16 mouse cellular contexts compared by ENCODE assay signal in genomic region chr12:13217568-13217967, GRCm38 (mm10). TPM values are rescaled to one million over a fixed set of nuclear protein-coding genes. Genes with fewer than 3 reads are reported as not detected.
DNase-seq lines count a peak whose midpoint lies in the region; ATAC-seq and TF ChIP-seq lines count a peak whose summit lies in the region.
"Had no signal": no experiment of that assay in that cellular context is flagged by ENCODE, and none has a peak within 500 bp of the region (broad histone marks: within the 10 kb centered on the region; RNA-seq: fewer than 3 reads in every experiment).

No protein-coding gene starts in this region.

- H3K4me3 ChIP-seq in kidney, adult 2 months (ENCODE audit: insufficient read depth, low read depth, low read length): no peak overlapping the region
- H3K4me3 ChIP-seq in intestine, postnatal 0 days (ENCODE audit: low read depth, low read length): peak overlapping the region; percentile 22
- H3K4me3 ChIP-seq in liver, embryonic 12.5 days: no peak overlapping the region
- H3K4me3 ChIP-seq in stomach, embryonic 16.5 days (replicated peaks; ENCODE audit: low read length): no peak overlapping the region
- H3K4me3 ChIP-seq: embryonic facial prominence, embryonic 13.5 days; heart, embryonic 15.5 days; hindbrain, embryonic 12.5 days; neural tube, embryonic 12.5 days had no signal

- peaks cover 10% of the 10 kb centered on the region for H3K4me1 ChIP-seq in kidney, adult 2 months (ENCODE audit: control insufficient read depth, insufficient read depth, low read length)
- H3K4me1 ChIP-seq in intestine, postnatal 0 days (replicated peaks; ENCODE audit: control insufficient read depth, insufficient read depth, low read length): peaks cover 3% of the 10 kb centered on the region
- H3K4me1 ChIP-seq in liver, embryonic 12.5 days: peaks cover 6% of the 10 kb centered on the region
- H3K4me1 ChIP-seq in stomach, embryonic 16.5 days (ENCODE audit: control insufficient read depth, insufficient read depth, low read length): peaks cover 4% of the 10 kb centered on the region; the same call in 1 of the 2 replicates

- H3K9me3 ChIP-seq in intestine, postnatal 0 days (ENCODE audit: control insufficient read depth): no peaks in the 10 kb centered on the region
- H3K9me3 ChIP-seq in liver, embryonic 12.5 days (replicated peaks): no peaks in the 10 kb centered on the region
- H3K9me3 ChIP-seq in stomach, embryonic 16.5 days (replicated peaks; ENCODE audit: control insufficient read depth, low read length): no peaks in the 10 kb centered on the region
- H3K9me3 ChIP-seq: embryonic facial prominence, embryonic 13.5 days; heart, embryonic 15.5 days; hindbrain, embryonic 12.5 days; neural tube, embryonic 12.5 days had no signal

- peak overlapping the region; percentile 54 for H3K4me2 ChIP-seq in intestine, postnatal 0 days (replicated peaks; ENCODE audit: low read depth)
- H3K4me2 ChIP-seq in liver, embryonic 12.5 days: no peak overlapping the region
- peak overlapping the region; percentile 3; the same call in 1 of the 2 replicates for H3K4me2 ChIP-seq in stomach, embryonic 16.5 days (ENCODE audit: low read depth, low read length)
- H3K4me2 ChIP-seq: embryonic facial prominence, embryonic 13.5 days; heart, embryonic 15.5 days; hindbrain, embryonic 12.5 days; neural tube, embryonic 12.5 days had no signal

- H3K27me3 ChIP-seq in kidney, adult 2 months (replicated peaks; ENCODE audit: control insufficient read depth, insufficient read depth, low read length): no peaks in the 10 kb centered on the region
- H3K27me3 ChIP-seq in intestine, postnatal 0 days (replicated peaks; ENCODE audit: control insufficient read depth, insufficient read depth, low read length): no peaks in the 10 kb centered on the region
- no peaks in the 10 kb centered on the region for H3K27me3 ChIP-seq in liver, embryonic 12.5 days (replicated peaks)
- H3K27me3 ChIP-seq in stomach, embryonic 16.5 days (ENCODE audit: control insufficient read depth, insufficient read depth, low read length): no peaks in the 10 kb centered on the region
- H3K27me3 ChIP-seq: embryonic facial prominence, embryonic 13.5 days; heart, embryonic 15.5 days; hindbrain, embryonic 12.5 days; neural tube, embryonic 12.5 days had no signal

- peak; percentile 90 for ATAC-seq in intestine, postnatal 0 days
- peak; percentile 51; the same call in 1 of the 2 replicates for ATAC-seq in liver, embryonic 12.5 days
- peak; percentile 74 for ATAC-seq in stomach, embryonic 16.5 days (ENCODE audit: insufficient read depth, low FRiP score)

- H3K9ac ChIP-seq in intestine, postnatal 0 days (ENCODE audit: low read depth, low read length): 0 out of 2 replicates have a peak overlapping the region, but pooled peaks have one; percentile 11
- no peak overlapping the region for H3K9ac ChIP-seq in liver, embryonic 12.5 days
- H3K9ac ChIP-seq in stomach, embryonic 16.5 days (ENCODE audit: low read length): no peak overlapping the region
- H3K9ac ChIP-seq: embryonic facial prominence, embryonic 13.5 days; heart, embryonic 15.5 days; hindbrain, embryonic 12.5 days; neural tube, embryonic 12.5 days had no signal

- peak overlapping the region; percentile 76 for H3K27ac ChIP-seq in kidney, adult 2 months (ENCODE audit: insufficient read depth, low read depth, low read length)
- H3K27ac ChIP-seq in intestine, postnatal 0 days (ENCODE audit: low read depth, low read length): peak overlapping the region; percentile 96
- peak overlapping the region; percentile 46; the same call in 1 of the 2 replicates for H3K27ac ChIP-seq in liver, embryonic 12.5 days
- H3K27ac ChIP-seq in stomach, embryonic 16.5 days (ENCODE audit: low read length): peak overlapping the region; percentile 76
- H3K27ac ChIP-seq: embryonic facial prominence, embryonic 13.5 days; heart, embryonic 15.5 days; hindbrain, embryonic 12.5 days; neural tube, embryonic 12.5 days had no signal

- 45% methylated on average over 3 of the region's 3 CpGs for WGBS in kidney, adult 2 months
- 31% methylated on average over 3 of the region's 3 CpGs for WGBS in intestine, postnatal 0 days
- WGBS in liver, embryonic 12.5 days (ENCODE audit: insufficient replicate concordance): 56% methylated on average over 3 of the region's 3 CpGs
- WGBS in stomach, embryonic 16.5 days: 58% methylated on average over 3 of the region's 3 CpGs

- peaks cover 3% of the 10 kb centered on the region for H3K36me3 ChIP-seq in kidney, adult 2 months (ENCODE audit: control insufficient read depth, insufficient read depth, low read length)
- H3K36me3 ChIP-seq in intestine, postnatal 0 days (ENCODE audit: control insufficient read depth, insufficient read depth): peaks cover 19% of the 10 kb centered on the region
- peaks cover 33% of the 10 kb centered on the region for H3K36me3 ChIP-seq in liver, embryonic 12.5 days
- peaks cover 8% of the 10 kb centered on the region; the same call in 1 of the 2 replicates for H3K36me3 ChIP-seq in stomach, embryonic 16.5 days (ENCODE audit: control insufficient read depth, insufficient read depth, low read length)

- no peak for TF ChIP-seq CTCF in kidney, adult 2 months (conservative IDR thresholded peaks at IDR 0.05; ENCODE audit: insufficient read depth, insufficient read length, low read depth, low read length)
- TF ChIP-seq CTCF in intestine, postnatal 0 days (IDR thresholded peaks at IDR 0.05; ENCODE audit: low read depth): no peak

- DNase-seq in kidney, adult 2 months: peak; percentile 67
- DNase-seq in kidney, postnatal 25 days: no peak
- DNase-seq in MN1 (ENCODE audit: low spot score): no peak
- no peak for DNase-seq in adrenal gland, adult 18-20 months (ENCODE audit: low spot score in 2 of 2)
- DNase-seq: adrenal gland, adult 2 months; cerebellum, adult 18-20 months; gastrocnemius, postnatal 36 days; lung, adult 2 months; thymus, postnatal 4 days had no signal

- TF ChIP-seq POLR2A in kidney, adult 2 months (IDR thresholded peaks at IDR 0.05; ENCODE audit: low read depth, low read length): no peak

RNA-seq across cellular contexts. Expression of gene Ddx1, which starts 31.4 kb away (rescaled TPM):
- 8.9 and 12.1 TPM in 2 replicates for polyA plus RNA-seq in kidney, adult 2 months (2012; rRNA removed)
- 47.3 and 50.2 TPM in 2 replicates for polyA plus RNA-seq in intestine, postnatal 0 days (2015; fragmentation: Nextera tagmentation; extraction: Ambion mirVana)
- 104 and 108 TPM in 2 replicates for polyA plus RNA-seq in liver, embryonic 12.5 days (2016; fragmentation: Nextera tagmentation; extraction: Ambion mirVana)
- 122 and 134 TPM in 2 replicates for polyA plus RNA-seq in stomach, embryonic 16.5 days (2015; fragmentation: Nextera tagmentation; extraction: Ambion mirVana)
- total RNA-seq in adrenal gland, adult 18-20 months (2021): 10 to 100 TPM; 71.3 to 80.1 TPM

RNA-seq across cellular contexts. Expression of gene Nbas, which starts 51.4 kb away (rescaled TPM):
- polyA plus RNA-seq in kidney, adult 2 months (2012; rRNA removed): 16.1 and 17.5 TPM in 2 replicates
- polyA plus RNA-seq in intestine, postnatal 0 days (2015; fragmentation: Nextera tagmentation; extraction: Ambion mirVana): 13.9 TPM in 2 replicates
- polyA plus RNA-seq in liver, embryonic 12.5 days (2016; fragmentation: Nextera tagmentation; extraction: Ambion mirVana): 8.2 and 8.4 TPM in 2 replicates
- 23.6 and 25.6 TPM in 2 replicates for polyA plus RNA-seq in stomach, embryonic 16.5 days (2015; fragmentation: Nextera tagmentation; extraction: Ambion mirVana)
- 10 to 100 TPM; 26.2 to 28.6 TPM for total RNA-seq in adrenal gland, adult 18-20 months (2021)

Comparison
In these comparisons a context has a peak if more than half of its experiments do, and no peak if none do; other contexts are left out.
1. H3K27ac ChIP-seq: peak in every context shown above with its lines; median percentile 96 in intestine, postnatal 0 days; 76 in kidney, adult 2 months; 76 in stomach, embryonic 16.5 days; 46 in liver, embryonic 12.5 days.